Mouse (Mus musculus): Measurements from ENCODE around the gene Vcl.

The Vcl gene

DNA sequence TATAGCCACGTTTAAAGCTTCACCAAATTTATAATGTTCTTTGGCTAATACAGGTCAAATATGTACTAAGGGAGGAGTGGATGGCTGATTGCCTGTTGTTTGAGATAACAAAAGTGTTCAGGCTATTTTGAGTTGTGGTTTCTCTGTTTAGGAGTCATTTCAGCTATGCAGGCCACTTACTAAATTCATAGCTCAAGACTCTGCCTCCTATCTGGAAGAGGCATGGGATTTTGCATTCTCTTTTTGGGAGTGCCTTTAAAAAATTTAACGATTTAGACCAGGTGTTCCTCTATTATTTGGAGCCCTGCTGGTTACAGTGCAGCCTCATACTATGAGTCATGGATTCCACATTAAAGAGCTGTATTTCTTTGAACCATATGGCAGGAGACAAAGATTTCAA lies 9.2 kb downstream of the Vcl start:
- intact Hi-C loops (cut with DNase I), result no loop called here

DNA sequence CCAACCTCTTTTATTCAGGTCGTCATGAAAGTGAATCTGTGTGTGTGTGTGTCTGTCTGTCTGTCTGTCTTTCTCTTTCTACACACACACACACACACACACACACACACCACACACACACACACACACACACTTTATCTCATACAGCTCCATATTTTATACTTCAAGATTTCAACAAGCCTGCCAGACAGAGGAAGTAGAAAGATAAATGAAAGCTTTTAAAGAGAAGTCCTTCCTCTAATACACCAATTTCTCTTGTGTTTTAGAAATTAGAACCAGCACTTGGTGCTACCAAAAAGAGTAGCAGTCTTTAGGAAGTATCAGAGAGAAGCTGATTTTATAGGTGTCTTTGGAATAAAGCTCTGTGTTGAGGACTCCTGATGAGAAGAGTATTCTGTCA lies 9.7 kb downstream of the Vcl start:
- intact Hi-C loops (cut with DNase I), result no loop called here

DNA sequence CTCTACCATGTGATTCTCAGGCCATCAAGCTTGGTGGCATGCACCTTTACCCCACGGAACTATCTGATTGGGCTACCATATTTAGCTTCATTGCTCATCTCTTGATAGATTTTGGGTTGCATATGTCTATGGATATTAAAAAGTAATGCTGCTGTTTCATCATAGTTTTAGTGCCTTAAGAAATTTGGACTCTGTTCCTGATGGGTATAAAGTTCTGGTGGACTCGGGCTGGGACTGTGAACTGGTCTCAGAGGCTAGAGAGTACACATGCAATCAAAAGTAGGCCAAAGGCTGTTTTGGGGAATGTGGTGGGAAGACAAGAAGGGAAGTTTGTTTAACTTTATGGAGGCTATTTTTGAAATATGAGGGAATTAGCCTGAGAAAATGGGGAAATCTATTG lies 16.1 kb downstream of the Vcl start:
- intact Hi-C loops (cut with DNase I), result no loop called here

DNA sequence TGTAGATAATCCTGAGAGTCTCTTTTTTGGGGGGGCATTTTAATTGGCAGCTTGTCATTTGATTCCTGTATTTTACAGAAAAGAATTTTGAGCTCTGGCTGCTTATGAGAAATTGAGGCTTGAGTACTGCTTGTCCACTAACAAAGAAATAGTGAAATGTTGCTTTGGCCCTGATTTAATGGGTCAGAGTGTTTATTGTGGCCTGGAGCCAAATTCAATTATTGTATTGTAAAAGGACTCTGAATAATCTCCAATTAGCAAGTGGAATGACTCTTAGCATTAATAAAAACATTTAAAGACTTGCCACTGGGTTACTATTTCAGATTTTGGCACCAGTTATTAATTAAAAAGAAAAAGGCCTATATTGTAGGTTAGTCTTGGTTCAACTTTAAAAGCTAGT lies 26.8 kb downstream of the Vcl start:
- intact Hi-C loops (cut with DNase I), result no loop called here

DNA sequence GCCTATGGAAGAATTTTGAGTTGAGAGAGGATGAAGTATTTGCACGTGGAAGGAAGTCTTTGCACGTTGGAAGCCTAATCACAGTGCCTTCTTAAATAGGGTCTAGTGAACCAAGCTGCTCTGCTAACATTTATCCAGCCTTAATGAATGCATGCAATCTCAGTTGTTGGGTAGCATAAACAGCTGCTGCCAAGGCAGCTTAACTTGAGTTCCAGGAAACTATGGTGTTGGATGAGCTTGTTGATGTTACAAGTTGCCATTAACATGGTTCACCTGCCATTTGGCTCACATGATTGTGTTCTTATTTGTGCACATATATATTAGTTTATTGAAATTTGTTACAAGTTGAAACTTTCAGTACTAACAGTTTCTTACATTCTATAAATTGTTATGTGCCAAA lies 29.8 kb downstream of the Vcl start:
- intact Hi-C loops (cut with DNase I), result no loop called here

DNA sequence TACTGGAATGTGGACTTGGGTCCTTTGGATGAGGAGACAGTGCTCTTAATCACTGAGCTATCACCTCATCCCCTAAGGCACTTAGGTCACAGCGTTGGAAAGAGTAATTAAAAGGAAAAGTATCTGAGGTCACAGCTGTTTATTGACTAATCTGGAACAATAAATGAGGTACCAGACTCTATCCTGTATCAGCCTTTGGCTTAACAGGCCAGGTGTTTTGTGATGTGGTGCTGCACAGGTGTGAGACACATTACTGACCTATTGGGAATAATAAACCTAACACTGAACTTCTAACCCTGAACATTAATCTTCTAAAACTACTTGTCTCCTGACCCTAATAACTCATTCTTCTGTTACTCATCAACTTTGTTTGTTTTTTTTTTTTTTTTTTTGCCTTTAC lies 33.3 kb downstream of the Vcl start:
- intact Hi-C loops (cut with DNase I), result no loop called here

DNA sequence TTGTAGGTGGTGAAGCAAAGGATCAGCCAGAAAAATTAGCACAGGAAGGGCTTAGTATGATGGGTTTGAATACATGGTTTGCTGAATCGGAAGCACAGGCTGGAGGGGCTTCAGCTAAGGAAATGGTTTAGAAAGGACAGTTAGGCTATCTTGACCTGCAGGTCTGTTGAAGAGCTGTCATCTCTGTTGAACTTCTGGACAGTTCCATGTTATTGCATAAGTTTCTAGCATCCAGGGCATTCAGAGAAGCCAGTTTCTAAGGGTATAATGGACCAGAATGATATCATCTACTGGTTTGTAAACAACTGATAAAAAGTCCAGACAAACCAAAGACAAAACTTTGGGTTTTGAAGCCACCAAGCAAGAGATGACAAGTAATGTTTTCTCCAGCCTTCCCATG lies 33.7 kb downstream of the Vcl start:
- intact Hi-C loops (cut with DNase I), result no loop called here

DNA sequence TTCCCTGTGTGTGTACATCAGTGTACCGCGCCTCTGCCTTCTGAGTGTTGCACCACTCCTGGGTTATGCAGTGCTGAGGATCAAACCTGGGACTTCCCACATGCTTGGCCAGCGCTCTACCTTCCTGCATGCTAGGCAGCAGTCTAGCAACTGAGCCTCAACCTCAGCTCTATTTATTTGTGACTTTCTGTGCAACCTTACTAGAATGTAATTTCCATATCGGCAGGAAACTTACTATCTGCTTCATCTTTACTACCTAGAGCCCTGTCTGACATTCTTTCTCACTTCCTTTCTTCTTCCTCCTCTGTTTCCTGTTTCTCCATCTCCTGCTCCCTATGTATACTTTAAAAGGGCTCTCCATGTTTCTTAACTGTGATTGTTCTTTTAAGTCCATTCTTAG lies 34.7 kb downstream of the Vcl start:
- intact Hi-C loops (cut with DNase I), result no loop called here

DNA sequence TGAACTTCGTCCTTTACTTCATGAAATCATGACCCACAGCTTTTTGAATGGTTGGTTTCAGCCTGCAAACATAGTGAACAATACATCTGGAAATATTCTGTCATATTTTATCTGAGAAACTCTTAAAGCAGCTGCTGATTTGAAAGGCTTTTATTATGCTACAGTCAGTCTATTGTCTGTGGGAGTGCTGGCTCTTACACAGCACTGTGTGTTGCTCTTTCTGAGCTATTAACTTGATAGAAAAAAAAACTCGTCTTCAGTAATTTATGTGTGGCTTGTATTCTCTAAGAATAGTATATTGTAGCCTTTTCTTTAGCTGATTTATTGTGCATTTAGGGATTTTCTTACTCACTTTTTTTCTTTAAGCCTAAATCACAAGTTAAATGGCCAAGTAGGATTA lies 35.1 kb downstream of the Vcl start:
- intact Hi-C loops (cut with DNase I), result no loop called here

DNA sequence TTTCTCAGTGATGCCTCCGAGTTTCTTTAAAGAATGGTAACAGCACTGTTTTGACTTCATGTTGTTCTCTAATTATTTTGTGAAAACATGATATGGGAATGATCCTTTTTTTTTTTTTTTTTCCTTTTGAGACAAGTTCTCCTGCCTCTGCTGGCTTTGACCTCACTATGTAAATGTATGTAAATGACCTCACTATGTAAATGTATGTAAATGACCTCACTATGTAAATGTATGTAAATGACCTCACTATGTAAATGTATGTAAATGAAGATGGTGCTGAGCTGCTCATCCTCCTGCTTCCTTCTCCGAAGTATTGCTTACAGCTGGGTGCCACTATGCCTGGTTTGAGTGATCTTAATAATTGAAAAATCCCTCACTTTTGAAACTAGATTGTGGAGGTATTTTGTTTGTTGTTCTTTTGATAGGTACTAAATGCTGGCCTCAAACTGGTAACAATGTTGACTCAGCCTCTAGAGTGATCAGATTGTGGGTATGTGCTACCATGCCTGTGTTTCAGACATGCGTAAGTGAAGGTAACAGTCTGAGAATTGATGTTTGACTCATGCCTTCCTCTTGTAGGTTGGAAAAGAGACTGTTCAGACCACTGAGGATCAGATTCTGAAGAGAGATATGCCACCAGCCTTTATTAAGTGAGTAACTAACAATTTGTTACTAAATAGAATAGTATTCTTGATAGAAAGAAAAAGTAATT lies 37.9 kb downstream of the Vcl start:
- intact Hi-C loops (cut with DNase I), result no loop called here

DNA sequence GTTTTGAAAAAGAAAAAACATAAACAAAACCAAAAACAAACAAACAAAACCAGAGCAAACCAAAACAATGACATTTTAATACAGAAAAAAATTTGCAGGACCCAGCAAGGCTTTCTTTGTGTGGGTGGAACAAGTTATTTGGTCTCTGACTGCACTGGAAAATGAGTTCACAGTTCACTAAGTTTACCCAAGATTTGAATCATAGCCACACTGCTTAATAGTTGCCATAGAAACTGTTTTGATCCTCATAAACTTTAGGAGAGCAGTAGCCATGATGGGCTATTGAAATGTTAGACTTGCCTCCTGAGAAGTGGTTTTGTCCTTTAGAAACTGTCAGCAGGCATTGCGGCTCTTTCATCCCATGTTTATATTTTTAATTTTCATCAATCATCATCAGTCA lies 39.9 kb downstream of the Vcl start:
- intact Hi-C loops (cut with DNase I), result no loop called here

DNA sequence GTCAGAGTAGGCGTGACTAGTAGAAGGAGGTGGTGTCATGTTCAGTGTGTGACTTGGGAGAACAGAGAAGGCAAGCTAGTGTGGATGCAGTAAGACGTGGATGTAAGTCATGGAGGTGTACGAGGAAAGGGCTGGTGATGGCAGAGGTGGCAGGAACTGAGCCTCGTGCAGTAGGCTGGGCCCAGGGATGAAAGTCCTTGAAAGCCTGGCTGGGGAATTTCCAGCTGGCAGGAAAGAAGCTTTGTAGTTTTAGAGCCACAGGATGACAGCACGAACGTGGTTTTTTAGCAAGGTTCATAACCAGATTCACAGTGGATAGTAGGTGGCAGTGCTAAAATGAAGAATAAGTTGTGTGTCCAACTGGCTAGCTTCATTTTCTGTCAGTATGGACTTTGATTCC lies 41.2 kb downstream of the Vcl start:
- intact Hi-C loops (cut with DNase I), result no loop called here

DNA sequence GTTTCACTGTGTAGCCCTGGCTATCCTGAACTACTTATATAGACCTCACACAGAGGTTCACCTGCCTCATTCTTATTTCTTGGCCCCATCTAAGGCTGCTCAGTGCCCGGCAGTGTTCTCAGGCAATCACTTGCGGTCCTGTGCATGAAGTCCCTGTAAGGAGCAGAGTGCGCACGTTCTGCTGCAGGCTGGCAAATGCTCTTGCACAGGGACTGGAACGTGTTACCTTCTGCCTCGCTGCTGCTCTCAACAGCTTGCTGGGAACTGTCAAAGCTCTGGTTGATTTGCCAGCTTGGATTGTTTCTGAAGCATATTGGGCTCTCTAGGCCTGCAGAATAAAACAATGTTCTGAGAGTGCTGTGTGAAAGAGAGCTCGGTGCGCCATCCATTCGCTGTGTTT lies 41.7 kb downstream of the Vcl start:
- intact Hi-C loops (cut with DNase I), result no loop called here

DNA sequence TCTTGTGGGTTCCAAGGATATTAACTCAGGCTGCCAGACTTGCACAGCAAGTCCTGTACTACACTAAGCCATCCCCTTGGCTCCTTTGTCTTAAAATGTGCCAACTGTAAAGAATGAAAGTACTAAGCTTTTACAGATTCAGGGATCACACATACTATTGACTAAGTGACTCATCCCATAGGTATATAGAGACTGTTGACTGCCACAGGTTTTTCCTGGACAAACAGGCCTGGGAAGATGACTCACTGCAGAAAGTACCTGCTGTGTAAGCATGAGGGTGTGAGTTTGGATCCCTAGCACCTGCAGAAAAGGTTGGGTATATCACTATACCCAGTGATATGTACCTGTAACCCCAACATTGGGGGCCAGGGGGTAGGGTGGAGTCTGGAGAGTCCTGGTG lies 44.6 kb downstream of the Vcl start:
- intact Hi-C loops (cut with DNase I), result no loop called here

DNA sequence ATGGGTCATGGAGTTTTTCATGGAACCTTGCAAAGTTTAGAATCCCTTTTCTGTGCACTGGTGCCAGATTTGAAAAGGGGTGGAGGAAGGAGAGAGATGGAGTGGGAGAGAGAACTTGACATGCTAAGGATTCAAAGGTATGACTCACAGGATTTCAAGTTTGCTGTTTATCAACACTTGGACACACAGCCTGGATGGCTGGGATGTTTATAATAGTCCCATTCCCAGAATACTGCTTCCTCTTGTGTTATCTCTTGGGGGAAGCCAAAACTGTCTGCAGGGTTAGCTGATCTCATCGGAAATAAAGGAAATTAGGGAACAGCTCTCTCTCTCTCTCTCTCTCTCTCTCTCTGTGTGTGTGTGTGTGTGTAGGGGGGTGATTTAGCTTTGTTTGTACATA lies 47.5 kb downstream of the Vcl start:
- intact Hi-C loops (cut with DNase I), result no loop called here

DNA sequence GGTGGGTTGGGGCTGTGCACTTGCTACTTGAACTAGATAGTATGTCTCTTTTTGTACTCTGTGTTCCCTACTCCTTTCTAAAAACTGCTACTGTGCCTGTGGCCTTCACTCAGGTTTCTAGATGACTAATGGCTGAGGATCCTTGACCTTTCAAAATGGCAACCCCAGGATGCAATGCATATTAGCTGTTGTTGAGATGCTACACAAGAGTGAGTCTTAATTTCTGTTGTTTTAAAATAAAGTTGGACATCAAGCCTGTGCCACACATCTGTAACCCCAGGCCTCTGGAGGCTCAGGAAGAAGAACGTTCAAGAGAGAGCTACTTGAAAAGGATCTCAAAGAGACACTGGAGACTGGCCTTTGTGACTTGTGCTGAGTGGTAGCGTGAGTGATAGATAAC lies 48.5 kb downstream of the Vcl start:
- intact Hi-C loops (cut with DNase I), result no loop called here

DNA sequence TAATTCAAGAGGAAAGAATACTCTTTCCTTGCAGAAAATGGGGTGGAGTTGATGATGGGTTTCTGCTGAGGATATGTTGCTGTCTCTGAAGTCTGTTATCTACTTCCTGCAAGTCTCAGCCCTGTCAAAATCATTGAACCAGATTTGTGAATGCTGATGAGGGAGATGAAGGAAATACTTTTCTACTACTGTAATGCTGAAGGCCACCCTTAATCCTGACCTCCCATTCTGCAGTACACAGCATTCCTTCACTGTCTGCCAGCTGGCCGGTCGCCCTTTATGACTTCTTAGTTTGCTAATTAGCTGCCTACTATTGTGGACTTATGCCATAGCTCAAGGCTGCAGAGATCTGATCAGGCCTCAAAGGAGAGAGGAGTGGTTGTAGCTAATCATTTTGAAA lies 54.6 kb downstream of the Vcl start:
- intact Hi-C loops (cut with DNase I), result no loop called here

DNA sequence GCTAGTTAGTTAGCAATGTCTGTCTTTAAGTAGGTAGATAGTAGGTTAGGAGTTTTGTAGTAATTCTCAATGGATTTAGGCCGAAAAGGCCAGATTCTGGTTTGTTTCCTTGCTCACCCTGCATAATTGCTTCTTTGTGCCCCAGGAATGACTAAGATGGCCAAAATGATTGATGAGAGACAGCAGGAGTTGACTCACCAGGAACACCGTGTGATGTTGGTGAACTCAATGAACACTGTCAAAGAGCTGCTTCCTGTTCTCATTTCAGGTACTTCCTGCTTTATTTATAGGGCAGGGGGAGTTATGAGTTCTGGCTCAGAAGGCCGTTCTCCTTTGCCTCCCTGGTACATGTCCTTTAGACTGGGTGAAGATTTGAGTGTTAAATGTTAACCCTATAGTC lies 56.3 kb downstream of the Vcl start:
- intact Hi-C loops (cut with DNase I), result no loop called here

DNA sequence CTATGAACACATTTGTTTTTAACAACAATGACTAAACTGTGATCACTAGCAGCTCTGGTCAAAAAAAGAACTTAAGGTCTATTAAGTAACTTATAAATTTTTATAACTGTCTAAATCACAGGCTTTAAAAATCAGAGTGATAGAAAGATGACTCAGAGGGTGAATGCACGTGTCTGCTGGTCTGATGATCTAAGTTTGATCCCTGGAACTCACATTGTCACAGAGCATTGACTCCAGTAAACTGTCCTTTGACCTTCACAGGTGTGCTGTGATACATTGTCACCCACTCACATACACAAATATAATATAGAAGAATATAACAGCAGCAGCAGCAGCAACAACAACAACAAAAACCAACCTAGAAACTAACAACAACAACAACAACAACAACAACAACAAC lies 62.3 kb downstream of the Vcl start:
- intact Hi-C loops (cut with DNase I), result loop anchor here (5.0 to 10.0 kb wide), 2 partner anchors 64 to 187 kb away; partner anchors contain the start of gene Vcl

DNA sequence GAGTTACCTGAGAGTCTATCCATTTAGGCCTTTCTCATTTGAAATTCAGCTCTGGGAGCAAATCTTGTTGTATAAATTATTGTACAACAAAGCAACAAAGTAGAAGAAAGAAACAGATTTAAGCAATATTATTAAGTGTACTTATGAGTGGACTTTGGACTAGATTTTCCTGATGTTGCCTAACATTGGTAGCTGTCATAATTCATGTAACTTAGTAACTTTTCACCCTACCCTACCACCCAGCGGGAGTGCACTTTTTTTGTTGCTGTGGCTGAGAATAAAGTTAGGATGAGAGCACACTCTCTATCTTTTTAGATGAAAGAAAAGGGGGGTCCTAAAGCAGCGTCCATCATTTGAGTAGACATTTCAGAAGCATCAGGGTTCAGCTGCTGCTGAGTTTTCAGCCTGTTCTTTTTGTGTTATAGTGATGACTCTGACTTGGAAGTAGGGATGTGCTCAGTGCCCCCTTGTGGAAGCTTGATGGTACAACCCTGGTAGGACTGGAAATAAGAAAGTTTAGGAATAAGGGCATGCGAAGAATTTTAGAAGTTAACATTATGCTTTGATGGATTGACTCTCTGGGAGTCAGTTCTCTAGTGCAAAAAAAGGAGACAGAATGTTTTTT lies 64.0 kb downstream of the Vcl start:
- intact Hi-C loops (cut with DNase I), result loop anchor here (5.0 to 10.0 kb wide), 2 partner anchors 66 to 188 kb away; partner anchors contain the start of gene Vcl

DNA sequence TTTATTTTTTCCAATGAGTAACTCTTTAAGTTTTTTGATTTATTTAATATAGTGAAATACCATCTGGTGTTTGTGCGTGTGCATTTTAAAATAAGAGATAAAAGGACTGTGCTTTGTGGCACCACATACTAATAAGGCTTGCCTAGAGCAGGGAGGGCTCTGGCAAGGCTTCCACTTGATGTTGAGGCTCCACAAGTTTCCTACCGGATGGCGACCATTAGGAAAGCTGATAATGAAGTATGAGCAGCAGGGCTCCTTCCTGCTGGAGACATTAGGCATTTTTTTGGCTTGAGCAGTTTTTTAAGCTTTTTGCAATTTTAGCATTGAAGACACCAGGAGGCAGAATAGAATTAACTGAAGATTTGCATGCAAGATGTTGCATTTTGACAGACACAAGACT lies 65.3 kb downstream of the Vcl start:
- intact Hi-C loops (cut with DNase I), result loop anchor here (5.0 to 10.0 kb wide), 2 partner anchors 67 to 190 kb away; partner anchors contain the start of gene Vcl

DNA sequence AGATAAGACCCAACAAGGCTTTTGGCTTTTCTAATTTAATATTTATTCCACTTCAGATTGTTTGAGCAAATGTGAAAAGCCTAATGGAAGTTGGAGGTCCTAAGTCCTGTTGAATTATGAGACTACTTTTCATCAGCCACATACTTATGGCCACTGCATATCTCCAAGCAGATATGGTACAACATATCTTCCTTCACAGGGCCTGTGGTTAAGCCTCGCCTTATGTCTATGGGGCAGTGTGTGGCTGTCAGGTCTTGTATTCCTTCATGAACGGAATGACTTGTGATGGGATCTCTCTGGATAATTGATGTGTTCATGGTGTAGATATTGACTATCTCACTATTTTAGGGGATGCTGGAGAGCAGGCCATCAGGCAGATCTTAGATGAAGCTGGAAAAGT lies 66.3 kb downstream of the Vcl start:
- intact Hi-C loops (cut with DNase I), result loop anchor here (10.0 kb wide), 1 partner anchor 191 kb away; no protein-coding TSS in a partner anchor

DNA sequence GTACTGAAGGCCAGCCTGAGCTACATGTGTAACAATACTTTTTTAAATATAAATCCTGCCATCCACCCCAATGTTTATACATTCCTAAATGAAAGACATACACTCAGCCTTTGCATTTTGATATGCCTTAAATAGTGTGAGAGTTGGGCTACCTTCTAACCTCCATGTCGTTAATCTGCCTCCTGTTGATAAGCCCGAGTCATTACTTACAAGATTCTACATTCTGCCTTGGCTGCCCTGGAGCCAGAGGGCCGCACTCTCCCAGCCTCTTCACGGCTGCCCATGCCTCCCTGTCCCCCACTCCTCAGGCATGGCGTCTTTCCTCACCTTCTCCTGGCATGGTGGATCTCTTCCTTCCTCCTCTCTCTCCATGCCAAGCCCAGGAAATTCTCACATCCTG lies 67.2 kb downstream of the Vcl start:
- intact Hi-C loops (cut with DNase I), result loop anchor here (10.0 kb wide), 1 partner anchor 192 kb away; no protein-coding TSS in a partner anchor

Data from adrenal gland (tissue).